Mouse (Mus musculus): ENCODE measurements around the gene Azin2. TPM values are rescaled to one million over a fixed set of nuclear protein-coding genes. Genes with fewer than 3 reads are reported as not detected.

The Azin2 gene
- total RNA-seq, 2 experiments from 2014 or later = 62.3 to 69.7 TPM

GRCm38 (mm10) chr4:128980890-128981832, 18.9 kb upstream of the Azin2 start:
- no peak for DNase-seq (ENCODE audit: low spot score in 2 of 2)

DNA sequence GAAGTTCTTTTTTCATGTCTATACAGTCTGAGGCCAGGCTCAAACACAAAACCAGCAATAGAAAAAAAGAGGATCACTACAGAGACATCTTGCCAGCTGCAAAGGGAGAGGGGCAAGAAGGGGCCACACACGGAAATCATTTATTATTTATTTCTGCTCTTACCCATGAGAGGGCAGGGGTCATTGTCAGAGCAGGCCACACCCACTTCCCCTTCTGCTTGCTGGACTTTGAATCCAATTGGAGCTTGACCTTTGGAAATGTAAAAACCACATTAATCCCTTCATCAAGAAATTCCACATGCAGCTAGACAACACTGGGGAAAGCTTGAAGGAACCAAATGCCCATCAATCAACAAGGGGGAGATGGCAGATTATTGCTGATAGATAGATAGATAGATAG, 16.4 kb upstream of the Azin2 start:
- no peak for DNase-seq (ENCODE audit: low spot score in 2 of 2)

DNA sequence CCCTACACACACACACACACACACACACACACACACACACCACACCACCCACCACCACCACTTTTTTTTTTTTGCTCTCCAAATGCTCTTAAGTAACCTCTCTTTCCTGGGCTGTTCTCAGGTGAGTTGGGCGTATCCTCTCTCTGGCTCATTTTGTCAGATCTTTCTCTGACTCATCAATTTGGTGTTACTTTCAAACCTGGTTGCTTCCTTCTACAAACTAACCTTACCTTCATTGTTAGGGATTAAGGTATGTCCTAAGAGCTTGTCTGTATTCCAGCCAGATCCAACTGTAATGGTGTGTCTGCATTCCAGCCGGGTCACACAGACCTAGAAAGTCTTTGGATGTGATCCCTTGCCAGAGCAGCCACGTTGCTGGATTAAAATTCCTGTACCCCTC, 15.0 kb upstream of the Azin2 start:
- no peak for DNase-seq (ENCODE audit: low spot score in 2 of 2)

DNA sequence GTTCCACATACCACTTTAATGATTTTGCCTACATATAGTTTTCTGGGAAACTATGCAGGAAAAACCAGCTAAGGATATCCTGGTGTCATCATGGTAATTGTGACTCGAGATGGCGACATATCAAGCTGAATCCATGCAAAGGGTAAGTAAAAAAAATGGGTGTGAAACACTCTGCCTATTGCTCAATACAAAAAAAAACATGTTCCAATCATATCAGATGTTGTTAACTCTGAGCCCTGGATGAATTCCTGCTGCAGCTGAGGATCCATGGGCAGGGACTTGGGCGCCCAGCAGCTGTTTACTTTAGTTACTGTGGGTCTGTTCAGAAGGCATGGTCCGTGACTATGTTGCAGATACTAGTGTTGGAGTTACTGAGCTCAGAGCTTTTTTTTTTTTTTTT, 14.3 kb upstream of the Azin2 start:
- no peak for DNase-seq (ENCODE audit: low spot score in 2 of 2)

- no peak for DNase-seq (ENCODE audit: low spot score in 2 of 2)
These were observed 12.4 kb upstream of the Azin2 start for GRCm38 (mm10) chr4:128974677-128975076.

- DNase-seq (ENCODE audit: low spot score in 2 of 2) = peak; percentile 74 to 81
These were observed 8.9 kb upstream of the Azin2 start for GRCm38 (mm10) chr4:128971065-128971694.

DNA sequence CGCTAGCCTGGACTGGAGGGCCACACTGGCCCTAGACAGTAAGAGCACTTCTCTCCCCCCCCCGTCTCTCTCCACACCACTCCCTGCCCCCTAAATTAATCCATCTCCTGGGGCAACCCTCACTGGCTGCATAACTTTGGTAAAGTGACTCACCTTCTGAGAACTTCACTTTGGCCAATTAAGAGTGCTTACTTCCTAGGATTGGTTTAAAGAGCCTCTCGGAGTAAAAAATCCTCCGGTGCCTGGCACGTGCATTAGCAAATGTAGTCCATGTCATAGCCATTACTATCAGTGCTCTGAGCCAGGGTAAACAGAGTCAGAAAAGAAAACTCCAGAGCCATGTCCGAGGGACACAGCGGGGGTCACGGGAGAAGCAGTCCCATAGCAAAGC, 8.2 kb upstream of the Azin2 start:
- no peak for DNase-seq (ENCODE audit: low spot score in 2 of 2)

DNA sequence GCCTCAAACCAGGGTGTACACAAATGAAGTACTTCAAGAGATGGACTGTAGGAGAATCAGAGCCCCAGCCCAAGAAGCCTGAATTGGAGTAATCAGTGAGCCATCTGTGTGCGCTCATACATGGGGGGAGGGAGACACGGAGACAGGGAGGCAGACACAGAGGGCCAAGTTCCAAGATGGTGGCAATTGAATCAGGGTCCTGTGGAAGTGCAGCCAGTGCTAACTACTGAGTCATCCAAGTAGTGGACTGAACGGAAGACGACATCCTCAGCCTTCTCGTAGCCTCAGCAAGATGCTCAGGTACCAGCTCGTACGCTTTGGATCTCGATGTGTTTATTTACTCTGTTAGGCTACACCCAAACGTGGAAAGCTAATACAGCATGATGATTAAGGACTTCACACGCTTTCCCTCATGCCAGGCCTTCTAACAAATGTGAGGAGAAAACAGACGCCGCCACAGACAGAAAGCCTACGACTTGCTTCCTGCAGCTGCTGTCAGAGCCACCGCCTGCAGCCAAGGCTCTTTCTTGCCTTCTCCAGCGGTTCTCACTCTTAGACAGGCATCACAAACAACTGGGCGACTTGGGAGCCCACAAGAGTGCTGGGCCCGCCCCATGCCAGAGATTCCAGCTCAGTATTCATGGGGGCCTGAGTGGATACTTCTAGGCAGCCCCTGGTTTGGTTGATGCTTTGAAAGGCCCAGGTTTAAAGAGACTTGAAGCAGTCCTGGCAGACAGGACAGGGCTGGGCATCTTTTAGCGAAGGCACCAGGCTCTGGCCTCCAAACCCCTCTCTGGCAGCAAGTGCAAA, 7.6 kb upstream of the Azin2 start:
- no peak for DNase-seq (ENCODE audit: low spot score in 2 of 2)

- DNase-seq (ENCODE audit: low spot score in 2 of 2) = no peak
These were observed 6.8 kb upstream of the Azin2 start for GRCm38 (mm10) chr4:128969081-128969480.

GRCm38 (mm10) chr4:128966751-128967150, 4.5 kb upstream of the Azin2 start:
- DNase-seq (ENCODE audit: low spot score in 2 of 2) = no peak

DNA sequence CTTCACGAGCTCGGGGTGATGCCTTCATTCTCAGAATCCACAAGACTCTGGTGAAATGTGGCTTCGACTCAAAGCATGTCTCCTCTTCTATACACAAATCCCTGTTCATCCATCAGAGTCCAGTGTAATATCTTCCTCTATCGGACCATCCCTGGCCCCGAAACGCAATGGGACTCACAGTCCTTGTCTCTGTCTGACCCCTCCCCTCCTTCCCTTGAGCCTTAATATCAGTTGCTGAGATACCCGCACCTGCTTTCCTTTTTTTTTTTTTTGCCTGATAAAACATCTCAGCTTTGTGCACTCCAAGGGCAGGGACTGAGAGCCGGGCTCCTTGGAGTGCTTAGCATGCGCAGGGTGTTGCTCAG, 666 bp upstream of the Azin2 start:
- no peak for DNase-seq (ENCODE audit: low spot score in 2 of 2)

GRCm38 (mm10) chr4:128961301-128962028, 777 bp downstream of the Azin2 start:
- DNase-seq (ENCODE audit: low spot score in 2 of 2) = no peak

DNA sequence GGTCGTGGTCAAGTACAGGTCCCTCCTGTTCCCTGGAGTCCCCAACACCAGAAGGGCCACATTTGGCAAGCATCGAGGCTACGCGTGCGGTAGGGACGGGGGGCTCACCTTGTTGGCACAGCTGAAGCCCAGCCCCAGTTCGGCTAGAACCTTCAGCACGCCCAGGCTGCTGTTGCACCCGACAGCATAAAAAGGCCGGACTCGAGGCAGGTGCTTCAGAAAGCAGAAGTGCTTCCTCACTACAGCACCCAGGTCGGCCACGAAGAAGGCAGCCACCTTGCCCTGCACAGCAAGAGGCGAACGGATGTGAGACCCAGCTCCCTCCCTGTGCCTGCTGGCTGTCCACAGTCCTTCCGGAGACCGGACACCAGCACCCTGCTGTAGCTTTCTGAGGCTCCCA, 2.6 kb downstream of the Azin2 start:
- DNase-seq (ENCODE audit: low spot score in 2 of 2) = no peak

GRCm38 (mm10) chr4:128958849-128959248, 3.4 kb downstream of the Azin2 start:
- no peak for DNase-seq (ENCODE audit: low spot score in 2 of 2)

GRCm38 (mm10) chr4:128958156-128958555, 4.1 kb downstream of the Azin2 start:
- no peak for DNase-seq (ENCODE audit: low spot score in 2 of 2)

GRCm38 (mm10) chr4:128957155-128957911, 4.9 kb downstream of the Azin2 start:
- DNase-seq (ENCODE audit: low spot score in 2 of 2) = peak in 1 of 2 experiments; percentile 39

DNA sequence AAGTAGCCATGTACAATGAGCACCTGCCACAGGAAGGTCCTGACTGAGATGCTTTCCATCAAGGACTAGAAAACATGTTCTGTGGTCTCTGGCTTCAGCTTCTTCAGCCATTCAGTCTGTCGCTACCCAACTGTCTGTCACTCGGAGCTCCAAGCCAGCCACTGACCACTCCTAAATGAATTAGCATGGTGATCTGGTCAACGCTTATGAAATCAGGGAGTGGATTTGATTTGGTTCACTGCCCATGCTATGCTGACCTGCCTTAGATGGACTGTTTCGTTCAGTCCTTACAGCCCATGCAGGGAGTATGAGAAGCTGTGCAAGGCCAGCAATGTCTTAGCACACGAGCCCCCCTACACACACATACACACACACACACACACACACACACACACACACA, 8.4 kb downstream of the Azin2 start:
- no peak for DNase-seq (ENCODE audit: low spot score in 2 of 2)

DNA sequence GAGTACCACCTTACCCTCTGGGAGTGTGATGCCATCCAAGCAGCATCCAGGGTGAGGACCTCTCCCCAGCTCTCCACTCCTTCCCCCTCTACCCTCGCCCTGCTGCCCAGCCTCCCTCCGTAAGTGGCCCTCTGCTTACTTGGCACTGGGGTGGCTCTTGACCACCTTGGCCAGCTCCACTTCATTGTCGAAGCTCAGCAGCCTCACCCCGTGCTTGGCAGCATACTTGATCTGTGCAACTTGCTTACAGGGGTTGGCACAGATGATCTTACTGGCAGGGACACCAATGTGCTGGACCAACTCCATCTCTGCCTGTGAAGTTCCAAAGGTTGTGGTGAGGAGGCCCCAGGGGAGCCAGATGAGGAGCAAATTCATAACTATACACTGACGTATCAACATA, 11.8 kb downstream of the Azin2 start:
- DNase-seq (ENCODE audit: low spot score in 2 of 2) = no peak

DNA sequence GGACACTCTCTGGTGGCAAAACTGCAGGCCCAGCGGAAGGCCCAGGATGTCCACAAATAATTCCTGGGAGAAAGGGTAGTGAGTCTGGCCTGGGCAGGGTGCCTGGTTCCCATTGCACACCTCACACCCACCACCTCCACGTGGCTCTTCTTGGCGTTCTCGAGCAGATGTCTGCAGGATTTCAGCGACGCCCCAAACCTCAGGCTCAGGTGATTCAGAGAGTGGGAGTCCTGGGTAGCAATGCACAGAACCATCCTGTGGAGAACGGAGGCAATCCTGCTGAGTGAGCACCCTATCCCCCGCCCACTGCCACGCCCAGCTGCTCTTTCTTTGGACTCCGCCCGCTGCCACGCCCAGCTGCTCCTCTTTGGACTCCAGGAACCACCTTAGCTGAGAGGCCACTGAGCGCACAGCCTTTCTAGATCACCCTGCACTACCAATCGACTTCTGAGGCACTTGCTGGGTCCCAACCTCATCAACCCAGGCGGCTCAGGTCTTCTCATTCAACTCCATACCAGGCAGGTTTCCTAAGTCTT, 12.7 kb downstream of the Azin2 start:
- DNase-seq (ENCODE audit: low spot score in 2 of 2) = no peak

DNA sequence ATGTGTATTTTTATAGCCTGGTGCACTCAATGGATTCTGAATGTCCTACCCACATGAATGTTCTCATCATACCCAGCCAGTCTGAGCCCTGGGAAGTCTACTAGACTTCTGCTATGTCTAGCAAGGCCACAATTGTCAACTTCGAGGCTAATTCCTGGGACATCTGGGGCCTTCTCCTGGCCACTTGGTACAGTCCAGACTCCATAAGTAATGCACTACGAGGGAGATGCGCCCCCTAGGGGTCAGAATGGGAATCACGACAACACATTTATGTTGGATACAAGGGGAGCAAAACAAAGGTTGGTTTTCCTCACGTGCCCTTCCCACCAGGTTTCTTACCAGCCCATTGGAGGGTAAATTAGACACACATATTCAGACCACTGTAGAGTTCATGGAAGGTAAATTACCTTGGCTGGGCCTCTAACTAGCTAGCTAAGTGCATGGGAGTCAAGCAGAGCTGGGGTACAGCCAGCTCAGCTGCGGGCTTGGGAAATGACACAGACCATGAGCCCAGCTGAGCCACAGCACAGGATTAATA, 14.0 kb downstream of the Azin2 start:
- peak; percentile 54 to 65 for DNase-seq (ENCODE audit: low spot score in 2 of 2)
